Mouse (Mus musculus) hindbrain, postnatal 0 days (tissue): Measurements from ENCODE around the gene Arhgap31. TPM values are rescaled to one million over a fixed set of nuclear protein-coding genes. Genes with fewer than 3 reads are reported as not detected.

Experiments used
- ATAC-seq: fragments of 200-750 bp; cut with Nextera tagmentation; 2 replicates; pipeline ENCODE4 v1.8.0; 2017; ENCODE audit warnings: mild to moderate bottlenecking, moderate TSS enrichment, moderate library complexity
- DNase-seq: peaks from one replicate; pipeline ENCODE4 v3.0.0-alpha.2; 2015; ENCODE audit warnings: low spot score
- H3K27ac ChIP-seq: fragments of 300-500 bp; sonication (generic); 2 replicates; pipeline ENCODE4 v1.5.1; 2014; ENCODE audit warnings: mild to moderate bottlenecking
- H3K27me3 ChIP-seq: fragments of 300-500 bp; sonication (generic); 2 replicates; pipeline ENCODE4 v1.6.1; 2014; ENCODE audit warnings: low read length, mixed read lengths; ENCODE audit not compliant: insufficient read depth
- H3K36me3 ChIP-seq: fragments of 300-500 bp; sonication (generic); 2 replicates; pipeline ENCODE4 v1.6.1; 2014; ENCODE audit warnings: low read length, mixed read lengths; ENCODE audit not compliant: insufficient read depth
- H3K4me1 ChIP-seq: fragments of 300-500 bp; sonication (generic); 2 replicates; pipeline ENCODE4 v1.6.1; 2014; ENCODE audit warnings: antibody characterized with exemption, low read length, mixed read lengths; ENCODE audit not compliant: insufficient read depth
- H3K4me2 ChIP-seq: fragments of 300-500 bp; sonication (generic); 2 replicates; pipeline ENCODE4 v1.6.1; 2014; ENCODE audit warnings: low read depth, mild to moderate bottlenecking, low read length, moderate library complexity, mixed read lengths
- H3K4me3 ChIP-seq: fragments of 300-500 bp; sonication (generic); 2 replicates; pipeline ENCODE4 v1.5.1; 2014; ENCODE audit warnings: low read length
- H3K9ac ChIP-seq: fragments of 300-500 bp; sonication (generic); replicated peaks from 2 replicates; pipeline ENCODE4 v1.6.1; 2014; ENCODE audit warnings: mild to moderate bottlenecking, low read length, moderate library complexity, mixed read lengths
- H3K9me3 ChIP-seq: fragments of 300-500 bp; sonication (generic); 2 replicates; pipeline ENCODE4 v1.6.1; 2016; ENCODE audit warnings: low read length, mixed read lengths
- CTCF ChIP-seq: IDR thresholded peaks from 2 replicates; pipeline ENCODE4 v1.5.1; 2016; ENCODE audit warnings: antibody characterized with exemption, control low read depth, low read depth
- WGBS: fragments of 180-500 bp; shearing (Covaris S2); extraction: QIAGEN DNeasy Blood & Tissue Kit; methylation state at CpG from one replicate; pipeline ENCODE4 v1.1.7; 2014; 5-methylcytosine and 5-hydroxymethylcytosine counted together
- polyA plus RNA-seq: library from polyadenylated mRNA; unstranded; fragments of >200 nt; fragmentation: Nextera tagmentation; extraction: Ambion mirVana; gene quantifications from 2 replicates; pipeline ENCODE4 v1.2.1, GENCODE M21; 2015
- total RNA-seq: library from RNA; depleted of rRNA; stranded (reverse); fragments of >200 nt; gene quantifications from 2 replicates; pipeline ENCODE4 v1.2.3, GENCODE M21; 2014

Gene Arhgap31
- total and polyA plus RNA-seq, 2 experiments from 2014 or later, result 4.6 to 12.7 TPM

- ATAC-seq (no peak), DNase-seq (peak; percentile 67)
- Histone ChIP-seq H3K27me3 (no peaks in the 10 kb centered on the region), H3K27ac (no peak overlapping the region), H3K9me3 (no peaks in the 10 kb centered on the region), H3K4me1 (peaks cover 17% of the 10 kb centered on the region), H3K36me3 (no peaks in the 10 kb centered on the region), H3K4me2 (no peak overlapping the region), H3K4me3 (no peak overlapping the region), H3K9ac (no peak overlapping the region)
- WGBS, result 73% methylated on average over 12 of the region's 12 CpGs
- TF ChIP-seq CTCF, result no peak
These were observed 42.3 kb downstream of the Arhgap31 start for GRCm38 (mm10) chr16:38670621-38671390.

DNA sequence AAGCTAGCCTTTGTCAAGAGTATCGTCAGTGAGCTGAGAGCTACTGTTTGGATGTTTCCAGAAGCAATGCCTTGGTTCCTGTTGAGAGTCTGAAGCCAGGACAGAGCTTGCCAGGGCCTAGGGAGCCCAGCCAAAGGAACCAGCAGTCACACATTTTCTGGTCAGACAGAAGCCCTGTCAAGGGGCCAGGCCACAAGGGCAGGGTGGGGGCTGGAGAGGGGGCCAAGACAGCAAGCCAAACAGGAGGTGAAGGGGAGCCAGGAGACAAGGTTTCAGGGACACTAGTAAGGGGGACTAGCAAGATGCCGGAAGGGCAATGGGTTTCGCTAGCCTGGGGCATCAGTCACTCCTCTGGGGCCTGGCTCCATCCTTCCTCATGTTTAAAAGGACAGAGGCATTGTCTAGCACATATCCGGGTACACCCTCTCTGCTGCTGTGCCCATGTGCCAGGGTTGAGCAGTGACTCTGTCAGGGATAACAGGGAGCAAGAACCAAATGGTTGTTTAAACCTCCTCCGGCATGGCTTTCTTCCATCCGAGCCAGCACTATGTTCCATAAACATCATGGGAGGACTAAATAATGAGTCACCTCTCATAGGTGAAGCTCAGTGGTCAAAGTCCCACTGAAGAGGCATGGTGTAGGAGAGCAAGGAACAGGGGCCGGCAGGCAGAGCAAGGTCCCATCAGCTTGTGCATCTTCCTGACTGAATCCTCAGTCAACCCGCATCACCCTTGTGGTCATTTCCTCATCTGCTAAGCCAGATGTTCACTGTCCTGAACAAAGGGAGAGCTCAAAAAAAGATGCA, 44.0 kb downstream of the Arhgap31 start:
- WGBS, result 76% methylated on average over 8 of the region's 8 CpGs
- DNase-seq, result peak; percentile 68
- no peak for TF ChIP-seq CTCF

GRCm38 (mm10) chr16:38666523-38666922, 46.6 kb downstream of the Arhgap31 start:
- H3K9me3 ChIP-seq, result no peaks in the 10 kb centered on the region
- DNase-seq (no peak), ATAC-seq (no peak)
- H3K4me2 ChIP-seq, result no peak overlapping the region
- H3K9ac ChIP-seq, result no peak overlapping the region
- TF ChIP-seq CTCF, result no peak
- WGBS, result 71% methylated on average over 4 of the region's 4 CpGs
- H3K27ac ChIP-seq, result no peak overlapping the region
- no peak overlapping the region for H3K4me3 ChIP-seq
- H3K36me3 ChIP-seq, result no peaks in the 10 kb centered on the region
- H3K4me1 ChIP-seq, result peaks cover 7% of the 10 kb centered on the region; the same call in 1 of the 2 replicates
- H3K27me3 ChIP-seq, result no peaks in the 10 kb centered on the region

More for the DNA sequence above, 44.0 kb downstream of the Arhgap31 start:
- Histone ChIP-seq H3K9me3 (no peaks in the 10 kb centered on the region), H3K36me3 (no peaks in the 10 kb centered on the region), H3K4me2 (no peak overlapping the region), H3K27ac (peak overlapping the region; percentile 41; the same call in 1 of the 2 replicates), H3K4me3 (no peak overlapping the region), H3K27me3 (no peaks in the 10 kb centered on the region), H3K4me1 (peaks cover 17% of the 10 kb centered on the region), H3K9ac (no peak overlapping the region)
- ATAC-seq, result no peak; the same call in 1 of the 2 replicates

DNA sequence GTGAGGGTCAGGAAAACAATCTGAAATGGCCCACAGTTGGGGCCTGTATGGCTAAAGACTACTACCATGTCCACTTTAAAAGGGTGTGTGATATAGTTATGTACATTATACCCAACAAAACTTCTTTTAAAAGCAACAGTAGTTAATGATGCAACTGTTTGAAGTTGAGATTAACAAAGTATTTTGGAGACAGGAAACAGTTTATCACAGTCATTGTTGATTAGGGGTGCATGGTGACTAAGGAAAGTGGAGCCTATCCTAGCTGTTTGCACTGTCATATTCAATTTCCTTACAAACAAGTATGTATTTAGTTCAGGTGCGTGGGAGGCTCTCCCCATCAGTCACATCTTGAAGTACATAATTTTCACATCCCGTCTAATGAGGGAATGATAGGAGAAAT, 47.1 kb downstream of the Arhgap31 start:
- no peak overlapping the region for H3K4me2 ChIP-seq
- H3K9ac ChIP-seq, result no peak overlapping the region
- ATAC-seq (no peak), DNase-seq (no peak)
- peaks cover 7% of the 10 kb centered on the region; the same call in 1 of the 2 replicates for H3K4me1 ChIP-seq
- no peaks in the 10 kb centered on the region for H3K36me3 ChIP-seq
- no peak for TF ChIP-seq CTCF
- H3K9me3 ChIP-seq, result no peaks in the 10 kb centered on the region
- H3K4me3 ChIP-seq, result no peak overlapping the region
- no peak overlapping the region for H3K27ac ChIP-seq
- WGBS, result 95% methylated on average over 2 of the region's 2 CpGs
- no peaks in the 10 kb centered on the region for H3K27me3 ChIP-seq

DNA sequence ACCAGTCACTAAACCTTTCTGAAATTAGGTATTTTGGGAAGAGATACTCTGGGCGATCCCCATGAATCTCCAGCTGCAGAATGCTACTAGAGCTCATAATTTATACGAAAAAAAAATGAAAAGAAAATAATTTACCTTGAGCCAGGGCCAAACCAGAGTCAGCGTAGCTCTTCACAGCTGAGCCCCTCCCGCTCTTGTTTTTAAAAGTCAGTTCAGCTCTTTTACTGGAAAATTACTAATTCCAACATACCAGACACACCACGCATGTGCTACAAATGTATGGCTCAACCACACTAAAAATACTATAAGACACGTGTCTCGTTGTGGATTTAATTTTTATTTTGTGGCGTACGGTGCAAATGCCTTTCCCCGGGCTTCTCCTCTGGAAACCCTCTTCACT, 50.5 kb downstream of the Arhgap31 start:
- Histone ChIP-seq H3K4me1 (no peaks in the 10 kb centered on the region), H3K4me2 (no peak overlapping the region), H3K27ac (no peak overlapping the region), H3K4me3 (no peak overlapping the region), H3K27me3 (no peaks in the 10 kb centered on the region), H3K36me3 (no peaks in the 10 kb centered on the region), H3K9me3 (no peaks in the 10 kb centered on the region), H3K9ac (no peak overlapping the region)
- no peak for DNase-seq
- ATAC-seq, result no peak
- WGBS, result 85% methylated on average over 10 of the region's 10 CpGs
- no peak for TF ChIP-seq CTCF

GRCm38 (mm10) chr16:38654308-38654707, 58.8 kb downstream of the Arhgap31 start:
- H3K9ac ChIP-seq, result no peak overlapping the region
- WGBS, result 79% methylated on average over 4 of the region's 4 CpGs
- H3K27me3 ChIP-seq, result no peaks in the 10 kb centered on the region
- no peak overlapping the region for H3K27ac ChIP-seq
- no peaks in the 10 kb centered on the region for H3K9me3 ChIP-seq
- no peak for DNase-seq
- no peak overlapping the region for H3K4me2 ChIP-seq
- H3K4me1 ChIP-seq, result no peaks in the 10 kb centered on the region
- no peak overlapping the region for H3K4me3 ChIP-seq
- TF ChIP-seq CTCF, result no peak
- no peak for ATAC-seq
- no peaks in the 10 kb centered on the region for H3K36me3 ChIP-seq
